In genomic region chr6:117326835-117327775, GRCm38 (mm10) we compare ENCODE assay signal across 12 mouse cellular contexts.
A peak's percentile ranks its signal among the peaks of the same experiment; 100 is the strongest.
DNase-seq lines count a peak whose midpoint lies in the region; ATAC-seq and TF ChIP-seq lines count a peak whose summit lies in the region.
"Had no signal": no experiment of that assay in that cellular context is flagged by ENCODE, and none has a peak within 500 bp of the region (broad histone marks: within the 10 kb centered on the region; RNA-seq: fewer than 3 reads in every experiment).

No protein-coding gene starts in this region.

- no peak overlapping the region for H3K4me2 ChIP-seq in midbrain, embryonic 14.5 days (ENCODE audit: low read length)
- H3K4me2 ChIP-seq in hindbrain, postnatal 0 days (ENCODE audit: low read depth, low read length) = no peak overlapping the region

- H3K36me3 ChIP-seq in heart, embryonic 10.5 days = no peaks in the 10 kb centered on the region
- no peaks in the 10 kb centered on the region for H3K36me3 ChIP-seq in midbrain, embryonic 14.5 days (ENCODE audit: control insufficient read depth, insufficient read depth, low read length)
- no peaks in the 10 kb centered on the region for H3K36me3 ChIP-seq in hindbrain, postnatal 0 days (ENCODE audit: insufficient read depth, low read length)
- H3K36me3 ChIP-seq: G1E had no signal

- TF ChIP-seq CTCF in hindbrain, postnatal 0 days (IDR thresholded peaks at IDR 0.05; ENCODE audit: low read depth) = no peak

- no peak overlapping the region for H3K9ac ChIP-seq in midbrain, embryonic 14.5 days (replicated peaks; ENCODE audit: low read length)
- H3K9ac ChIP-seq in hindbrain, postnatal 0 days (replicated peaks; ENCODE audit: low read length) = no peak overlapping the region

- H3K27me3 ChIP-seq in heart, embryonic 10.5 days (ENCODE audit: insufficient read depth, poor library complexity, severe bottlenecking) = no peaks in the 10 kb centered on the region
- H3K27me3 ChIP-seq in midbrain, embryonic 14.5 days (ENCODE audit: control insufficient read depth, insufficient read depth, low read length) = 0 out of 2 replicates have a peak, but pooled peaks cover 6% of the 10 kb centered on the region
- H3K27me3 ChIP-seq in hindbrain, postnatal 0 days (ENCODE audit: insufficient read depth, low read length) = no peaks in the 10 kb centered on the region
- H3K27me3 ChIP-seq: megakaryocyte, embryonic 14.5 days had no signal

- no peak for ATAC-seq in midbrain, embryonic 14.5 days (ENCODE audit: low FRiP score, low TSS enrichment)
- no peak for ATAC-seq in hindbrain, postnatal 0 days
- ATAC-seq: forebrain, embryonic 16.5 days had no signal

- H3K27ac ChIP-seq in heart, embryonic 10.5 days = peak overlapping the region; percentile 67
- H3K27ac ChIP-seq in midbrain, embryonic 14.5 days (replicated peaks; ENCODE audit: low read depth, low read length) = no peak overlapping the region
- no peak overlapping the region for H3K27ac ChIP-seq in hindbrain, postnatal 0 days

- DNase-seq in lung, postnatal 25 days (ENCODE audit: low spot score) = peak; percentile 14
- no peak for DNase-seq in lung, postnatal 10 days
- peak; percentile 70 for DNase-seq in embryo, embryonic 10.5 days (ENCODE audit: low spot score)
- peak; percentile 90 for DNase-seq in heart, embryonic 10.5 days (ENCODE audit: low spot score)
- peak; percentile 31 for DNase-seq in midbrain, embryonic 14.5 days
- DNase-seq in spleen, adult 18-20 months = no peak
- no peak for DNase-seq in hindbrain, postnatal 0 days (ENCODE audit: low spot score)
- DNase-seq: adrenal gland, postnatal 14 days; cerebellum, adult 9-11 months had no signal

- no peak overlapping the region for H3K4me3 ChIP-seq in heart, embryonic 10.5 days
- H3K4me3 ChIP-seq in midbrain, embryonic 14.5 days (replicated peaks; ENCODE audit: low read depth, low read length) = no peak overlapping the region
- H3K4me3 ChIP-seq in hindbrain, postnatal 0 days (ENCODE audit: low read length) = no peak overlapping the region
- H3K4me3 ChIP-seq: megakaryocyte, embryonic 14.5 days had no signal

- H3K9me3 ChIP-seq in heart, embryonic 10.5 days = no peaks in the 10 kb centered on the region
- H3K9me3 ChIP-seq in midbrain, embryonic 14.5 days (ENCODE audit: control insufficient read depth, low read length) = no peaks in the 10 kb centered on the region
- H3K9me3 ChIP-seq in hindbrain, postnatal 0 days (ENCODE audit: low read length) = no peaks in the 10 kb centered on the region

- peaks cover 49% of the 10 kb centered on the region for H3K4me1 ChIP-seq in heart, embryonic 10.5 days
- H3K4me1 ChIP-seq in midbrain, embryonic 14.5 days (ENCODE audit: control insufficient read depth, insufficient read depth, low read length) = peaks cover 6% of the 10 kb centered on the region; the same call in 1 of the 2 replicates
- no peaks in the 10 kb centered on the region for H3K4me1 ChIP-seq in hindbrain, postnatal 0 days (ENCODE audit: insufficient read depth, low read length)
- H3K4me1 ChIP-seq: megakaryocyte, embryonic 14.5 days had no signal

- 53% methylated on average over 18 of the region's 18 CpGs for WGBS in heart, embryonic 10.5 days
- WGBS in midbrain, embryonic 14.5 days = 11% methylated on average over 18 of the region's 18 CpGs
- WGBS in hindbrain, postnatal 0 days = 33% methylated on average over 18 of the region's 18 CpGs

Comparison
In these comparisons a context has a peak if more than half of its experiments do, and no peak if none do; other contexts are left out.
1. DNase-seq: peak in lung, postnatal 25 days (single experiment), embryo, embryonic 10.5 days (single experiment), heart, embryonic 10.5 days (single experiment) and midbrain, embryonic 14.5 days (single experiment); none in lung, postnatal 10 days (single experiment), spleen, adult 18-20 months (0 of 2) and hindbrain, postnatal 0 days (single experiment).